Mouse (Mus musculus) ES-E14 (cell line): ENCODE measurements at regions not wholly inside any gene's neighbourhood (a gene's known extent, or its start where the extent isn't known, plus 50 kb on each side); places are given as distances from the start of the nearest gene placed in this dataset.

Experiments
- CHD2 ChIP-seq: IDR thresholded peaks from 2 replicates; pipeline ENCODE4 v1.6.1; 2014; ENCODE audit warnings: mild to moderate bottlenecking, low read depth, low read length, inconsistent platforms
- HCFC1 ChIP-seq: IDR thresholded peaks from 2 replicates; pipeline ENCODE4 v1.6.1; 2012; ENCODE audit warnings: low read length, inconsistent platforms, borderline replicate concordance; ENCODE audit not compliant: insufficient read depth
- ZC3H11A ChIP-seq: IDR thresholded peaks from 2 replicates; pipeline ENCODE4 v1.6.1; 2012; ENCODE audit warnings: low read depth, mild to moderate bottlenecking, inconsistent platforms, low read length, borderline replicate concordance
- ZNF384 ChIP-seq: IDR thresholded peaks from 2 replicates; pipeline ENCODE4 v1.6.1; 2012; ENCODE audit warnings: low read depth, low read length, inconsistent platforms

- no peak for TF ChIP-seq HCFC1
- no peak for TF ChIP-seq CHD2
- TF ChIP-seq ZNF384 = no peak
- TF ChIP-seq ZC3H11A = no peak
Observed at GRCm38 (mm10) chr1:83479111-83479510, 71.1 kb upstream of the Sphkap start.
